Mouse (Mus musculus): Measurements from ENCODE around the gene Kif12. TPM values are rescaled to one million over a fixed set of nuclear protein-coding genes. Genes with fewer than 3 reads are reported as not detected.

The Kif12 gene
- polyA plus RNA-seq, 1 experiment = not detected

DNA sequence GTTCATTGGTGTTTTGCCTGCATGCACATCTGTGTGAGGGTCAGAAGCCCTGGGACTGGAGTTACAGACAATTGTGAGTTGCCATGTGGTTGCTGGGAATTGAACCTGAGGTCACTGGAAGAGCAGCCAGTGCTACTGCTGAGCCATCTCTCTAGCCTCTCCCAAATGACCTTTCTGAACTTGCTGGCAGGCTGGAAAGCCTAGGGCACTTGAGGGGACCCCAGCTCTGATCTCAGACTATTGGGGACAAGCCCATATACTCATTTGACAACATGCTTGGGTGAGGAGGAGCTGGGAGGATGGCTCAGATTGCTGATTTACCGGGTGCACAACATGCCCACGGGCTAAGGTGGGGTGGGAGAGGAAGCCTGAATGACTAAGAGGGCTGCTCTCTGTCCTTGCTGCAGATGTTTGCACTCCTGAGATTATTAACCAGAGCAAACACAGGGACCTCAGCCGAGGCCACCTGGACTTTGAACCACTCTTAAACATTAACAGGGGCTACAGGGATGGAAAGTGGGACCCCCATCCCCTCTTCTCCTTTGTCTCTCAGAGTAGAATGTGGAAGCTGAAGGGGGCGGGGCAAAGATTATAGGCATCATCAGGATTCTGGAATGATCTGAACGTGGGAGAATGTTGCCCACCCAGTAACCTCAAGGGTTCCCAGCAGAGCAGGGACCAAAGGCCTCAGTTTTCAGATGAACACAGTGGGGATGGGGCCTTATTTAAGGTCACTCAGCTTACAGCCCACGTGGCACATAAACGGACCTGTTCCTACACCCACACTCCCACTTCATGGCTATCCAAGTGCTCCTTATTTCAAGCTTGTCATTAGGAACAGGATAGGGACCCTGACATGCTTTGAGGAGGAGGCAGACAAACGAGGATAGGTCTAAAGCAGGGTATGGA lies 15.0 kb downstream of the Kif12 start:
- Histone ChIP-seq H3K79me2 (ENCODE audit: control insufficient read depth, insufficient read depth) (no peaks in the 10 kb centered on the region), H3K27me3 (ENCODE audit: control insufficient read depth, insufficient read depth, insufficient read length) (peaks cover 18% of the 10 kb centered on the region), H3K36me3 (ENCODE audit: control insufficient read depth, insufficient read depth) (no peaks in the 10 kb centered on the region), H3K4me3 (ENCODE audit: insufficient read depth, poor library complexity, severe bottlenecking) (no peak overlapping the region), H3K79me3 (ENCODE audit: low read depth) (no peaks in the 10 kb centered on the region), H3ac (ENCODE audit: control insufficient read depth, insufficient read length, low read depth) (no peak overlapping the region)
- TF ChIP-seq CEBPB (IDR thresholded peaks at IDR 0.05; ENCODE audit: low read depth) (no peak), FOSL1 (IDR thresholded peaks at IDR 0.05; ENCODE audit: insufficient read depth, low read length, poor library complexity, severe bottlenecking) (no peak), USF1 (IDR thresholded peaks at IDR 0.05; ENCODE audit: low read depth) (no peak), MYOG (IDR thresholded peaks at IDR 0.05; ENCODE audit: control insufficient read depth, extremely low read depth, insufficient read length) (no peak), CTCF (IDR thresholded peaks at IDR 0.05; ENCODE audit: control insufficient read depth, insufficient read depth, insufficient read length) (no peak), MAX (IDR thresholded peaks at IDR 0.05) (no peak), MYOD1 (IDR thresholded peaks at IDR 0.05; ENCODE audit: control insufficient read depth, insufficient read length, low read depth) (no peak)

DNA sequence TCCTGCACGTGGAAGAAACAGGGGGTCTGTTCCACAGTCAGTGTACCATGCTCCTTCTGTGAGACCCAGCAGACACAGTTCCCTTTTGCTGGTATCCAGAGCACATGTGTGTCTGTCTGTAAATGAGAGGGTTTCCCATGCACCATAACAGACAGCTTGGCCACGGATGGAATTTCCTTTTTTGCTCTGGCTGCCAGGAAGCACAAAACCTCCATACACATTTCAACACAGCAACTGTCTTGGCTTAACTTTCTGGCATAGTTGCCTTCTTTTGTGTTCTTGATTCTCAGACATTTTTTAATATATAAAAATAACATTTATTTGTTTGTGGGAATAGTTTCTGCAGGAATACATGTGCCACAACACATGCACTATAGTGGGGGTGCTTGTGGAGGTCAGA lies 16.3 kb downstream of the Kif12 start:
- Histone ChIP-seq H3K79me2 (ENCODE audit: control insufficient read depth, insufficient read depth) (no peaks in the 10 kb centered on the region), H3ac (ENCODE audit: control insufficient read depth, insufficient read length, low read depth) (no peak overlapping the region), H3K4me3 (ENCODE audit: insufficient read depth, poor library complexity, severe bottlenecking) (no peak overlapping the region), H3K79me3 (ENCODE audit: low read depth) (no peaks in the 10 kb centered on the region), H3K27me3 (ENCODE audit: control insufficient read depth, insufficient read depth, insufficient read length) (peaks cover 18% of the 10 kb centered on the region), H3K36me3 (ENCODE audit: control insufficient read depth, insufficient read depth) (no peaks in the 10 kb centered on the region)
- TF ChIP-seq USF1 (IDR thresholded peaks at IDR 0.05; ENCODE audit: low read depth) (no peak), MAX (IDR thresholded peaks at IDR 0.05) (no peak), CTCF (IDR thresholded peaks at IDR 0.05; ENCODE audit: control insufficient read depth, insufficient read depth, insufficient read length) (no peak), MYOG (IDR thresholded peaks at IDR 0.05; ENCODE audit: control insufficient read depth, extremely low read depth, insufficient read length) (no peak), MYOD1 (IDR thresholded peaks at IDR 0.05; ENCODE audit: control insufficient read depth, insufficient read length, low read depth) (no peak), CEBPB (IDR thresholded peaks at IDR 0.05; ENCODE audit: low read depth) (no peak), FOSL1 (IDR thresholded peaks at IDR 0.05; ENCODE audit: insufficient read depth, low read length, poor library complexity, severe bottlenecking) (no peak)

DNA sequence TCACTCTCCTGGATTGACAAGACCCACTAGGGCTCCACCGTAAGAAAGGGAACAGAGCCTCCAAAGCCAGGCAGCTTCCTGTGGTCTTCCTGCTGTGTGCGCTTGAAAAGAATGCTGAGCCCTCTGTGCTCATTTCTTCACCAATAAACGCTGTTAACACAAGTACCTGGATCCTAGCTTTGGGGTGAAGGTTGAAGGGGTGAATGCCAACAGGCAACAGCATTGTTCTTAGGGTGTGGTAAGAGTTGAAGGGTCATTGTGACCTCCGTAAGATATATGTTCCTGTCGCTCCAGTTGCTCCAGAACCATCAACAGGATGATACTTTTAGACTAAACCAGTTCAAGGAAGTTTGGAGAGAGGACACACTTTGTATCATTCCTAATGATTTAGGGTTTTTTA lies 17.2 kb downstream of the Kif12 start, which contains the start of gene Ambp:
Ambp (minus strand) TSS at position 101 of the 400 bp plus-strand sequence.
- peaks cover 18% of the 10 kb centered on the region for H3K27me3 ChIP-seq (ENCODE audit: control insufficient read depth, insufficient read depth, insufficient read length)
- H3K79me2 ChIP-seq (ENCODE audit: control insufficient read depth, insufficient read depth) = no peaks in the 10 kb centered on the region
- no peaks in the 10 kb centered on the region for H3K36me3 ChIP-seq (ENCODE audit: control insufficient read depth, insufficient read depth)
- H3K4me3 ChIP-seq (ENCODE audit: insufficient read depth, poor library complexity, severe bottlenecking) = no peak within 1 kb of the TSS
- H3ac ChIP-seq (ENCODE audit: control insufficient read depth, insufficient read length, low read depth) = no peak within 1 kb of the TSS
- H3K79me3 ChIP-seq (ENCODE audit: low read depth) = no peaks in the 10 kb centered on the region
- TF ChIP-seq CTCF (IDR thresholded peaks at IDR 0.05; ENCODE audit: control insufficient read depth, insufficient read depth, insufficient read length) (no peak), FOSL1 (IDR thresholded peaks at IDR 0.05; ENCODE audit: insufficient read depth, low read length, poor library complexity, severe bottlenecking) (no peak), MAX (IDR thresholded peaks at IDR 0.05) (no peak), USF1 (IDR thresholded peaks at IDR 0.05; ENCODE audit: low read depth) (no peak), MYOG (IDR thresholded peaks at IDR 0.05; ENCODE audit: control insufficient read depth, extremely low read depth, insufficient read length) (no peak), CEBPB (IDR thresholded peaks at IDR 0.05; ENCODE audit: low read depth) (no peak), MYOD1 (IDR thresholded peaks at IDR 0.05; ENCODE audit: control insufficient read depth, insufficient read length, low read depth) (no peak)

DNA sequence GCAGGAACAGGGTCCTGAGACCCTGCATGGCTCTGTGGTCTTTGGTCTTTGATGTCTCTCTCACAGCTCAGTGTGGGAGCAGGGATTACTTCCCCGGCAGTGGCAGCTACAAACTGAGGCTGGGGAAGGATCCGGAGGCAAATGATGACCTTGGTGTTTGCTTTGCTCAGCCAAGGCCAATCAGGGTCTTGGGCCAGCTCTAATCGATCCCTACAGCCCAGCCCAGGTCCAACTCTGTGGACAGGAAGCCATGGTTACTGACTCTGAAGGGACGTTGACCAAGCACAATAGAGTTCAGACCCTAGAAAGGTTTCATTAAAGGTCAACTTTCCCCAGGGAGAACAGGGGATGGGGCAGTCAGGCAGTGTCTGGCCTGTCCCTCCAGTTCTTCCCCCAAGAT lies 17.9 kb downstream of the Kif12 start:
- Histone ChIP-seq H3K4me3 (ENCODE audit: insufficient read depth, poor library complexity, severe bottlenecking) (no peak overlapping the region), H3ac (ENCODE audit: control insufficient read depth, insufficient read length, low read depth) (no peak overlapping the region), H3K79me3 (ENCODE audit: low read depth) (no peaks in the 10 kb centered on the region), H3K27me3 (ENCODE audit: control insufficient read depth, insufficient read depth, insufficient read length) (peaks cover 18% of the 10 kb centered on the region), H3K79me2 (ENCODE audit: control insufficient read depth, insufficient read depth) (no peaks in the 10 kb centered on the region), H3K36me3 (ENCODE audit: control insufficient read depth, insufficient read depth) (no peaks in the 10 kb centered on the region)
- TF ChIP-seq MYOG (IDR thresholded peaks at IDR 0.05; ENCODE audit: control insufficient read depth, extremely low read depth, insufficient read length) (no peak), USF1 (IDR thresholded peaks at IDR 0.05; ENCODE audit: low read depth) (no peak), CEBPB (IDR thresholded peaks at IDR 0.05; ENCODE audit: low read depth) (no peak), MAX (IDR thresholded peaks at IDR 0.05) (no peak), MYOD1 (IDR thresholded peaks at IDR 0.05; ENCODE audit: control insufficient read depth, insufficient read length, low read depth) (no peak), CTCF (IDR thresholded peaks at IDR 0.05; ENCODE audit: control insufficient read depth, insufficient read depth, insufficient read length) (no peak)

DNA sequence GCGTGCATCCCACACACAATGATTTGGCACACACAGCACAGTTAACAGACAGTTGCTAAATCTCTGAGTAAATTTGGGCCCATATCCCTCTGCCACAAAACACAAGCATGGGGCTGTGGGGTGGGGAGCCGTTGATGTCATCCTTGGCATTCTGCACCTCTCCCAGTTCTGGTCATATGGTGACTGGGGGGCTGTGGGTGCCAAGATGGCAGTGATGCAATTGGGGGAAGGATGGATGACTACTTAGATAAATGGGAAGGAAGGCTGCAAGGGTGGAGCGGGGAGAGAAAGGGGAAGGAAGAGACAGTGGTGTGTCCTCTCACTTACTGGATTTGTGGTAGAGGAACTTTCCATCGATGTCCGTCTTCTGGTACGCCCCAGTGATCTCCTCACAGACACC lies 20.8 kb downstream of the Kif12 start:
- Histone ChIP-seq H3K79me2 (ENCODE audit: control insufficient read depth, insufficient read depth) (no peaks in the 10 kb centered on the region), H3K27me3 (ENCODE audit: control insufficient read depth, insufficient read depth, insufficient read length) (peaks cover 11% of the 10 kb centered on the region), H3K4me3 (ENCODE audit: insufficient read depth, poor library complexity, severe bottlenecking) (no peak overlapping the region), H3ac (ENCODE audit: control insufficient read depth, insufficient read length, low read depth) (no peak overlapping the region), H3K79me3 (ENCODE audit: low read depth) (no peaks in the 10 kb centered on the region), H3K36me3 (ENCODE audit: control insufficient read depth, insufficient read depth) (no peaks in the 10 kb centered on the region)
- no peak for TF ChIP-seq MYOD1 (IDR thresholded peaks at IDR 0.05; ENCODE audit: control insufficient read depth, insufficient read length, low read depth)
- no peak for TF ChIP-seq FOSL1 (IDR thresholded peaks at IDR 0.05; ENCODE audit: insufficient read depth, low read length, poor library complexity, severe bottlenecking)
- TF ChIP-seq USF1 (IDR thresholded peaks at IDR 0.05; ENCODE audit: low read depth) = no peak
- no peak for TF ChIP-seq CEBPB (IDR thresholded peaks at IDR 0.05; ENCODE audit: low read depth)
- no peak for TF ChIP-seq CTCF (IDR thresholded peaks at IDR 0.05; ENCODE audit: control insufficient read depth, insufficient read depth, insufficient read length)

All from C2C12 (cell line).